Mouse (Mus musculus): ENCODE measurements at regions not wholly inside any gene's neighbourhood (a gene's known extent, or its start where the extent isn't known, plus 50 kb on each side); places are given as distances from the start of the nearest gene placed in this dataset.
A peak's percentile ranks its signal among the peaks of the same experiment; 100 is the strongest.

DNA sequence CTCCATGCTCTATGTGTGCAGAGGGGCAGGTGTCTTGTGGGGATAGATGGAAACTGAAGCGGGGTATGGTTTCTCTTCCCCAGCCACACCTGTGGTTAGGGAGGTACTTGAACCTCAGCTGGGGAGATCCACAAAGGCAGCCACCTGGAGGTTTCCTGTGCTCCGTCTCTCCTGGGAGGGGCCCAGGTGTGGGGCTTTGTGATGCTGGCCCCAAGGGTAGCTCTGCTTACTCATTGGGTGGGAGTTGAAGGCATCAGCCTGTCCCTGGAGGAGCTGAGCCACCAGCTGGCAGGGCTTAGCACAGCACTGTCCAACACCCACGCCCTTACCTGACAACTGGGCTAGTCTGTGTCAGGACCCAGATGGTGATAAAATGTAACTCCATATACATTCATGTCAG, 81.4 kb downstream of the Lhx2 start:
- no peak for DNase-seq

DNA sequence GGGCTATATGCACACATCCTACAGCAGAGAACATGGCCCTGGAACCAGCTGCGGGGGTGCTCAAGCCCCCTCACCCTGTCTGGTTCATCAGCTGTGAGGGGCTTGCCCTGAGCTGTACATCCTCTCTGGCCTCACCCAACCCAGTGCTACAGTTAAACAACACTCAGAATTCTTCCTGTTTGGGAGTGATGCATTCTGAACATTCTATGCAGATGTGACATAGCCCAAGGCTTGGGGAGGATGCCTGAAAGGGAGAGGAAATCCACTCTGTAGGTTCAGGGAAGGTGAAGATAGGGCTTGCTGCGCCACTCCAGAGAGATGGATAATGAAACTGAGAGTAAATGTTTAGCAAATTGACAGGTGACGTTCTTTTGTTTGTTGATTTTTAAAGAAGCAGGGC, 83.3 kb downstream of the Lhx2 start:
- no peak for DNase-seq

DNA sequence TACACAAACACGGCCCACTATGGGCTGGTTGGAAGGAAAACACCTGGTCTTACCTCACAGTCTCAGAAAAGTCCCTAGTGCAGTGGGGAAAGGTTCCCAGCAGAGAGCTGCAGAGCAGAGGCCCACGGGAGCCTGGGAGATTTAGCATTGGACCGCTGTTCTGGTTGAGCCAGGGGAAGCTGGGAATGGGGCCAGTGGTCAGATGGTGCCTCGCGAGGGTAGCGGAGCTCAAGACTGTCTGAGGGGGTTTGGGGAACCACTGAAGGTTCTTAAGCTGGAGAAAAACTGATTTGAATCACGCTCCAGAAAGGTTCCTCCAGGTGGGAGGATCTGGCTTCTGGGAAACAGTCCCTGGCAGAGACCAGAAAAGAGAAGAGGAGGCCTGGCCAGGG, 84.8 kb downstream of the Lhx2 start:
- DNase-seq: peak; percentile 34

DNA sequence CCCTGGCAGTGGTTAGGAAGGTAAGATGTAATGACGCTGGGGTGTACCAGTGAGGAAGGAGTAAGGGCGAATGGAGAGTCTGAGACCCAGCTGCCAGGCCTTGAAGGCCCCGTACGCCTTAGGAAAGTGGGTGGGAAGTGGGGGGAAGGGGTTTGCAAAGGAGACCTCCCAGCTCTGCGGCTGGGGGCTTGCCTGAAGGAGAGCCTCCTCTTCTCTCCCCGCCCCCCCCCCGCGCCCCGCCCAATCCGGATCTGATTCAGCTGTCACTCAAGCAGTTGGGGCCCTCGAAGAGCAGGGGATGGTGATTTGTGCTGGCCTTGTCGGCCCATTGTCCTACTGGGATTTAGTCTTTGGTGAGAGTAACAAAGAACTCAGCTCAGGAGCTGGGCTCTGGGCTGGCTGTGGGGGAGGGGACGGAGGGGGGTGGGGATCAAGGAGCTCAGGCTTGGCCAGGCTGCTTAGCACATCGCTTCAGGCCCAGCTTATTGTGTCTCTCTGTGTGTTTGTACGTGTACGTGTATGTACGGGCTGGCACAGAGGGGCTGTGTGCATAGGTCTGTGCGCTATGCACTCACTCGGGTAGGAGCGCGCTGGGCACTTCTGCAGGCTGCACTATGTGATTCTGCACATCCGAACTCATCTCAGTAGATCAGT, 85.3 kb downstream of the Lhx2 start:
- DNase-seq: no peak

DNA sequence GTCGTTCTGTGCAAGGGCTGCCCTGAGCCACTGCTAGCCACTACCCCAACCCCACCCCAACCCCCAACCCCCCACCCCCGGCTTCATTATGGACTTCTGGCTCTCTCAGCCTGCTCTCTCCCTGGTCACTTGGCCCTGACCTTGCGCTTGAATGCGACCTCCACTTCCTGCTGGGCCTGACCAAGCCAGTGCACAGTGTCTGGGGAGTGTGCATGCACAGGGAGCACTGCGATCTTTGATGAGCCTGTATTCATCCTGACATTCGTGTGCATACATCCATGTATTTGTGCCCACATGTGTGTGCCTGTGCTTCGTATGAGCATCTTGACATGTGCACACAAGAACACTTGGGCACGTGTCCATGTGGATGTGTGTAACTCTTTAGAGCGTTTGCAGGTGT, 85.9 kb downstream of the Lhx2 start:
- DNase-seq: no peak

DNA sequence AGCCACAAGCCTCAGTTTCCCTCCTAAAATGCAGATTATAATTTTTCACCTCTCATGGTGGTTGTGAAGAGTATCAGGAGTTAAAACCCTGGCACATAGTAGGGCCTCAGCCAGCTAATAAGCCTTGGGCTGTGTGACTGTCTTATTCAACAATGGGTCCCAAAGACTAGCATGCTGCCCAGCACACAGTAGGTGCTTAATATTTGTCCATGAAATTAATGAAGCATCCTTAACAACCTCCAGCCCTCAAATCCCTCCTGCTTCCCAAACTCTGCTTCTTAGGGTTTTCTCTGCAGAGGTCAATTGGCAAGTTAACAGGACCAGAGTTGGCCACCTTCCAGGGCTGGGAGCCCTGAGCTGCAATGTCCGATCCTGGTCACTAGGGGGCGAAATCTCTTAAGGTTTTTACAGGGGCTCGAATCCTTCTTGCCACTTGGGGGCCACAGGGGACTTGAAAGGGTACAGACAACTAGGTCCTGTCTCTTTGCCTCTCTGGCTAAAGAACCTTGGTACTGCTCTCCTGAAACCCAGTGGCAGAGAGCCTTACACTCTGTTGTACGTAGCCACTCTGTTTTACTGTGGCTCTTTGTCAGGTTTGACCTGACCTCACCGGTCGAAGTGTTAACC, 81.6 kb upstream of the Nek6 start:
- peak; percentile 47 for DNase-seq

DNA sequence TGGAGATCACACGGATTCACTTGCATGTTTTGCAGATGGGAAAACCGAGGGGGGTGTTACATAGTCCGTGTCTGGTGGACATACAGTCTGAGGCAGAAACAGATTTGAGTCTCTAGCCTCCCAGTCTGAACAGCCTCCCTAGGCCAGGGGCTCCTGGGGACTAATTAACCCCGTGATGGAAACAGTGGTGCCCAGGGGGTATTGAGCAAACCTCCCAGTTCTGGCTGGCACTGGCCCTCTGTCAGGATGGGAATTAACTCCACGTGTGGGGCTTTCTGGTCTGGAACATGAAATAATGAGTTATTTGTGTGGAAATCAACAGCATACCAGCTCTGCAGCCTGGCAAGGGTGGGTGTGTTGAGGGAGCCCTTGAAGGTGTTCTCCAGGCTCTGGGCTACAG, 79.9 kb upstream of the Nek6 start:
- DNase-seq: no peak

DNA sequence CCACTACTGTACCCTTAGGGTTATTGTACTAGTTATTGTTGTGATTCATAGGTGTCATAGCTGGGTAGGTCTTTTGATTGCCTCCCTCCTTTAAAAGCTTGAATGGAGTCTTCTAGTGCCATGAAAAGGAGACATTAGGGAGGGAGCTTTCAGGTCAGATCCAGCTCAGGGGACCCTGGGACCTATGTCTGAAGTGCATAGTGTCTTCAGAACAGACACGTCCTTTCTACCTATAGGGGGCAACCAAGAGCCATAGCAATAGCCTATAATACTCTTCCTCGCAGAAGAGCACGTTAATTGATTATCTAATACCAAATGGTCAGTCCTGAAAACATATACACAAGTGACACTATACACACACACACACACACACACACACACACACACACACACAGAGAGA, 77.7 kb upstream of the Nek6 start:
- no peak for DNase-seq

DNA sequence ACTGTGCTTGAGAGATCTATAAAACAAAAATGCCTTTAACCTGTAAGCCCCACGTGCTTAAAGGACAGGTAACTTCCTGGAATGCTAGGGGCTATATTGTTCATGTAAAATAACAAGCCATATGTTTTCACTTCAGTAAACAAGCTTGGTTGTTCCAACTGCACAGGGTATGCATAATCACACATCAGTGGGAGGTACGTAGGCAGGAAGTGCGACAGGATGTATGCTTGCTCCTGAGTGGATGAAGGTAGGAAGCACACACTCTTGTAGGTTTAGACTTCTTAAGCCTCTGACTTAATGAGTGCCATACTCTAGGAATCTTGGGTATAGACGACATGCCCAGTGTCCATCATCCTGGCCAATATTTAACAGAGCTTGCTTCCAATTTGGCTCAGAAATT, 74.7 kb upstream of the Nek6 start:
- DNase-seq: no peak

DNA sequence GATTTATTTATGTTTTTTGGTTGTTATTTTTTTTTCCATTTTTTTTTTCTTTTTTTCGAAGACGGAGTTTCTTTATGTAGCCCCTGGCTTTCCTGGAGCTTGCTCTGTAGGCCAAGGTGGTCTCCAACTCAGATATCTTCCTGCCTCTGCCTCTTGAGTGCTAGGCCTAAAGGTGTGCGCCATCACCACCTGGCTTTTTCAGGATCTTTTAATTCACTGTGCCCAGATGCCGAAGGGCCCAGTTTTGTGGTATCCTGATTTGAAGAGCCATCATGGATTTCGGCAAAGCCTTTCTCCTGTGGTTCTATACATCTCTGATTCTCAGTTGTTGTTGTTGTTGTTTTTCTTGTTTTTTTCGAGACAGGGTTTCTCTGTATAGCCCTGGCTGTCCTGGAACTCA, 72.3 kb upstream of the Nek6 start:
- DNase-seq: no peak

DNA sequence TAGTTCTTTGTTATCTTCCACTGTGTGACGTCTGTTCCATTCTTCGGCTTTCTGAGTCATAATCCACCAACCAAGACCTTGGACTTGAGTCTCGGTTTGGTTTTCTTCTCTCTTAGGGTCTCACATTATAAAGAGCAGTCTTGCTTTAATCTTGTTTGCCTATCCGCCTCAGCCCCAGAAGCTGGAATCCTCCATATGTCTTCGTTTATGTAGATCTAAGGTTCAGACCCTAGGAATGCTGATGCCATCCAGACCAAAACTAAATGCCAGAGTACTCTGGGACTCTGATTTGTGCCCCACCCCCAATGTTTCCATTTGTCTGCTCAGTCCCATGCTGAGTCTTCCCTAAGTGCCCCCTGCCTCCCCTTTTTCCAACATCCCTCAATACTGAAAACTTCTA, 71.5 kb upstream of the Nek6 start:
- DNase-seq: no peak

DNA sequence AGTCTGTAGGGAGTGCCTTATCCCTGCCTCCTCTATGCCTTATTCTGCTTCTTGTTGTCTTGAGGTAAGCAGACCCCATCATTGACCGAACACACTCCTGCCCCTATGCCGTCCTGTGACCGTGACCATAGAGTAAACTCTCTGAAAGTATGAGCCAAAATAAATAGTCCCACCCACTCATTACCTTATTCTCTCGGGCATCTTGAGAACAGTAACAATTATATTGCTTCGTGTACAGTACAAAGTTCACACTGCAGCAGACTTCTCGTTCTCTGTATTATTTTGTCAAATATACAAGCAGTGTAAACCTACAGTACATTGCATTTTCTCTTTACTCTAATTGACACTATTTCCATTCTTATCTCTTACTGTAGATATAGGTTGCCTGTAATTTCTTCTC, 62.4 kb upstream of the Nek6 start:
- DNase-seq: no peak

DNA sequence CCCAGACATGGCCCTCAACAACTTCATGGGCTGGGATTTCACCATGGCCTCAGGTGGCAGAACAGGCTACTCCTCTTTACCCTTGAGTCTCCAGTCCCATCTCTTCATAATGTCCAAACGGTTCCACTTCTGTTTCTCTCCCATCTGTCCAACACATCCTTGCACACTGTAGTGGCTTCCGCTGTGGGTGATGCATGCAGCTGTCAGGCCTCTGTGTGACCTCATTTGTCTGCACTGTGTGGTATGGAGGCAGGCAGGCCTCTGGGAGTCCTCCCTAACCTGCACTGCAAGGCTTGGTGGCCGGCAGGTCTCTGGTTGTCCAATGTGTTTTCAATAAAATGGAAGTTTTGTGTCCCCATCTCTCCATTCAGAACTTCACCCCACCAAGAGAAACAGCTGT, 54.9 kb upstream of the Nek6 start:
- DNase-seq: no peak

DNA sequence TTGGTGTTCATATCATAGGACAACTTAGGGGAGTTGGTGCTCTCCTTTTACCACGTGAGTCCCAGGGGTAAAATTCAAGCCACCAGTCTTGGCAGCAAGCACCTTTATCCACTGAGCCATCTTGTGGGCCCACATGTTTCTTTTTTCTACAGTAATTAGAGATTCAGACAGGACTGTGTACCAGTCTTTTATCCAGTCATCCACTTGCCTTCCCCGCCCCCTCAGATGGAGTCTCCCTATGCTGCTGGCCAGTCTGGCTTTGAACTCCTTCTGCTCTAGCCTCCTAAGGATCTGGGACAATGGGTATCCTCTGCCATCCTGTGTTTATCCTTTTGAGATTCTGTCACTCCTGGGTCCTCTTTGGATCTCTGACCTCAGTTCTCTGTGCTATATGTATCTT, 51.1 kb upstream of the Nek6 start:
- DNase-seq: no peak

DNA sequence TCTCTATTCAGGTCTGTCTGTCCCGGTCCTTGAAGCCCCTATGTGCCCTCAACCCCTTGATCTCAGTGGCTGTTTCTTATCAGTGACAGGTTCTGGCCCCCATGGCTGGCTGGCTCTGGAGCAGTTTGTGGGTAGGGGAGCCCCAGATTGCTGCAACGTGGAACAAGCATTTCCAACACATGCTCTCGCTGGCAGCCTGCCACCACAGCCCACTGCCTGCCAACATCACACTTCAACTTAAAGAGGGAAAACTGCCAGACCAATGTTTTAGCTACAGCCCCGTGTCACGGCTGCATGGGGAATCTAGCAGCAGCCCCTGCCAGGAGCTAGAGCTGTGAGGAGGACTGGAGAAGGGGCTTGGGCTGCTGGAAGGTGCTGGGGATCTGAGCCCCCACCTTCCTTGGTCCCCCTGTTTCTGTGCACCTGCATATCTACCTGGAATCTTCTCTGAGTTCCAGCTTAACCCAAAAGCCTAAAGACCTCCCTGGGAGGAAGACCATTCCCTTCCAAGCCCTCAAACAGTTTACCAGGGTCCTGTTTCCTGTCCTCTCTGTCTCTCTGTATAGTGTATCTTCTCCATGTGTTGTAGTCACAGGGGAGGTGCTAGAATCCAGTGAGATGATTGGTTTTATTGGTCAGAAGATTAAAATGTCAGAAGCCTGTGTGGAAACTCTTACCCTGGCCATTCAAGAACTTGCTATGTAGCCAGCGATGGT, 50.5 kb upstream of the Nek6 start:
- DNase-seq: peak; percentile 62
